Mouse (Mus musculus) adrenal gland, adult 8-10 months (tissue): ENCODE results near the gene Gm37240. TPM values are rescaled to one million over a fixed set of nuclear protein-coding genes. Genes with fewer than 3 reads are reported as not detected.

Source experiments
- DNase-seq: peaks from one replicate; pipeline ENCODE4 v3.0.0; 2022
- total RNA-seq, 4 experiments: library from RNA; stranded (reverse); gene quantifications; 2 replicates each; pipeline ENCODE4 v1.2.4; 2022

Gene Gm37240
- total RNA-seq, 4 experiments from 2014 or later: 5.4 to 9.8 (median 7.2) TPM

- DNase-seq: peak; percentile 58
Observed at GRCm38 (mm10) chr3:85571276-85571675, 316.0 kb downstream of the Gm37240 start.

- DNase-seq: no peak
Observed at GRCm38 (mm10) chr3:85564603-85565002, 322.7 kb downstream of the Gm37240 start.

DNA sequence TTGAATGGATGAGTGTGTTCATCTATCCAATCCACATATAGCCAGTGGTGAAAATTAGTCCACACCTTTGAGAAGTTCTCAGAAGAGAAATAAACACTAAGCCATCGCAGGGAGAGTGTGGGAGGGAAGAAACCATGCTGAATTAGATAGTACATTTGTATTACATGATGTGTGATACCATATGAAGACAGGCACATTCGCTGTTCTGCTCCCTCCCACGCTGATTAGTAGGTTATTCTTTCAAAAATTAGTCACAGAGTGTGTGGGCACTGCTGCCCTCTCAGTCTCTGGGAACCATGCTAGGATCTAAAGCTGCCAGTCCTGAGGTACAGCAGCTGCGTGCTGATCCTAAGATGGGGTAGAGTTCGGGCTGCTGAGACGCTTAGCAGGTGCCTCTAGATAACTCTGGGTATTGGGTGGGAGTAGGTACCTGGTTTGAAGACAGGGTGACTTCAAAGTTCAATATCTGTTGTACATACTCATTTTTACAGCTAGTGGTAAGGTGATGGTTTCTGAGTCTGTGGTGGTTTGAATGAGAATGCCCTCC is 333.5 kb downstream of the Gm37240 start:
- no peak for DNase-seq

GRCm38 (mm10) chr3:85551352-85551751 is 336.0 kb downstream of the Gm37240 start:
- no peak for DNase-seq

- no peak for DNase-seq
Observed at GRCm38 (mm10) chr3:85550312-85550711, 337.0 kb downstream of the Gm37240 start.

- DNase-seq: no peak
Observed at GRCm38 (mm10) chr3:85543652-85544051, 343.7 kb downstream of the Gm37240 start.

DNA sequence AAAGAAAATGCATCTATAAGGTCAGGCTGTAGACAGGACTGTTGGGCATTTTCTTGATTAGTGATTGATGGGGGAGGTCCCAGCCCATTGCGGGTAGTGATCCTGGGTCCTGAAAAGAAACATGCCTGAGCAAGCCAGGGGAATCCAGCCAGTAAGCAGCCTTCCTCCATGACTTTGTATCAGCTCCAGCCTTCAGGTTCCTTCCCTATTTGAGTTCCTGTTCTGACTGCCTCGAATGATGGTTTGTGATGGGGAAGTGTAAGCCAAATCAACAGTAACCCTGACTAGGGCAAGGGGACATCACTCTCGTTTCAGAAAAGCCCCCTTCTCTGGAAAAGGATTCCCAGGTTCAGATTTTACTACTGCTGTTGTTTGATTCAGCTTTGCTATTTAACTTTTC is 344.6 kb downstream of the Gm37240 start:
- no peak for DNase-seq

DNA sequence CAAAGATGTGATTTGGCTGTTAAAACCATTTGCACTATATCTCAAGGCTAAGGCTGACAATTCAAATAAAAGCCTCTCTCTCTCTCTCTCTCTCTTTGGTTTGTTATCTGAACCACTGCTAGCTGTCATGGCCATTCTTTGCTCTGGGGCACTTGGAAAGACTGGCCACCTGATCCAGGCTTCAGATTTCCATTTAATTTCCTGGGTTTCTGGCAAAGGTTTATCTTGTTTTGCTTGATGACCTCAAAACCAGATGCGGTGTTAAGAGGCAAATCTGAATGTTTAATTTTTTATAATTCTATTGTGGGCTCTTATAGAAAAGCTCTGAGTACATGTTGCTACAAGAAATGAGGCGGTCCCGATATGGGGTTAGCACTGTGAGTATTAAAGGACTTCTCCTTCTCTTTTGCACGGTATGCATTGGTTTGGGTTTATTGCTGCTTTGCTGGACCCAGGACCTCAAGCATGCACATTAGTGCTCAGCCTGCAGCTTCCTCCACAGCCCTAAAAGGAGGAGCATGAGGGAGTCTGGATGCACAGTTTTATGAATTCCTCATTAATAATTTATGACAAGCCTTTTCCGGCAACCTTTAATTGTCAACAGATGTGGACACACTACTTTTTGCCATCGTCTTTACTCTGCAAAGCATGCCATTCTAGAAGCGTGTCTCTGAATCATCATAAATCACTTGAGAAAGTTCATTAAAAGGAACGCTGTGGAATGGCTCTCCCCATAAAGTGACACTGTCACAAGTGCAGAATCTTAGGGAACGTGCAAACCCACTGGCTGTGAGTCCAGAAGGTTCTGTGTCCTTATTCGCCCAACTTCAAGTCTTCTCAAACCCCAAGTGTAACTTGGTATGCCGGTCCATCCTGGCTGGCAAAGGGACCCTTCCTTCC is 351.4 kb downstream of the Gm37240 start:
- DNase-seq: no peak

DNA sequence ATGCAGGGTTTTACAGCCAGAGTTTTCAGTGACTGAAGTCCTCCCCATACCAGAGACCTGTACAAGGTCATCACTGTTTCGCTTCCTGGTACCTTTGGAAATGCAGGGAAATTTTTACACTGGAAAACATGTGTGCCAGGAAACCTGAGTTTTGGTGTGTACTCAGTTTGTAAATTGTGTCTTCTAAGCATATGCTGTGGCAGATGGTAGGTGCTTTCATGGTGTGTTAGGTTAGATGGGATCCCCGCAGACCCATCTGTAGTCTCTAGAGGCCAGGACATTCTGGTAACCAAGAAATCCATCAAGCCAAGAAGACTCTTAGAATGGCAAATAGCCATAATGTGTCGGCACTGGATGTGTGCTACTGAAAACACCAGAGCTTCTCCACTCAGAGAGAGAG is 352.3 kb downstream of the Gm37240 start:
- DNase-seq: no peak

- DNase-seq: no peak
Observed at GRCm38 (mm10) chr3:85532376-85532775, 354.9 kb downstream of the Gm37240 start.

- no peak for DNase-seq
Observed at GRCm38 (mm10) chr3:85530601-85531161, 356.6 kb downstream of the Gm37240 start.

GRCm38 (mm10) chr3:85521311-85521907 is 365.9 kb downstream of the Gm37240 start:
- DNase-seq: no peak

DNA sequence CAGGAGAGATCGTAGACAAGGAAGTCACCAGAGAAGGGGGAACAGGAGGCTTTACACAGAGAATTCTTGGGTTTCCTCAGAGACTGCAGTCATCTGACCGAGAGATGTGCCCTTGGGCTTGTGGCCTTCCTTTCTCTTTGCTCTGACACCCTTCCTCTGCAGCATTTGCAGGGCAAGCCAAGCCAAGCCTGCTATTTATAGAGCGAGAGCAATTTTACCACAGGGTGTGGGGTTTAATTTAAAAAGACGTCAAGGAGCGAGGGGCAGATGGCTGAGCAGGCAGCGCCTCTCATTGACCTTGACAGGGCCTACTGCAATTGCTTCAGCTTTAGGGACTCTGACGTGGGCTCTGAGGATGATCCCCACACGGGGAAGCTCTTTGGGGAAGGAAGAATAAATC is 368.6 kb downstream of the Gm37240 start:
- peak; percentile 15 for DNase-seq

GRCm38 (mm10) chr3:85518072-85518471 is 369.2 kb downstream of the Gm37240 start:
- DNase-seq: no peak

DNA sequence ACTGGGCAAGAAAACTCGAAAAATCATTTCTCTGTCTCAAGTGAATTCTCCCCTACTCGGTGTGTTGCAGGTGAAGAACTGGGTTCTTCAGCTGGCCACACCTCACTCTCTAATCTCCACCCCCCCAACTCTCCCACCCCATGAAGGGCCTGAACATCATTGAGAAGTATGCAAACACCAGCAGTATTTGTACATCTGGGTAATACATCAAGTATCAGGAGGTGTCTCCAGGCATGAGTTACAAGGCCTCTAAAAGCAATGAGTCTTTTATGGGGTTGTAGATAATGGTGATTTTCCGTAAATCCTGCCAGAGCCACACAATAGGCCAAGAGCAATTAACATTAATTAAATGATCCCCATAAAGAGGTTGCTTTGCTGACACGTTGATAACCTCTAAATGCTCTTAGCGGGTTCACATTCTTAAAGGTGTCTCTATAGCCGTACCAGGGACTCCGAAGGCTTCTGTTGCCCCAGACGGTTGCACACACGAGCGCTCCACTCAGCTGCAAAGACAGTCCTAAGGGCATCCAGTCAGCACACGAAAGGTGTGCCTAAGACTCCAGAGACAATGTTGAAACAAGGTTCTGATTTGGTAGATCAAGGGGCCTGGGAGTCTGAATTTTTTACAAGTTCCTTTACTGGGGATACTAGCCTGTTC is 370.4 kb downstream of the Gm37240 start:
- DNase-seq: no peak

GRCm38 (mm10) chr3:85514700-85515099 is 372.6 kb downstream of the Gm37240 start:
- DNase-seq: no peak

DNA sequence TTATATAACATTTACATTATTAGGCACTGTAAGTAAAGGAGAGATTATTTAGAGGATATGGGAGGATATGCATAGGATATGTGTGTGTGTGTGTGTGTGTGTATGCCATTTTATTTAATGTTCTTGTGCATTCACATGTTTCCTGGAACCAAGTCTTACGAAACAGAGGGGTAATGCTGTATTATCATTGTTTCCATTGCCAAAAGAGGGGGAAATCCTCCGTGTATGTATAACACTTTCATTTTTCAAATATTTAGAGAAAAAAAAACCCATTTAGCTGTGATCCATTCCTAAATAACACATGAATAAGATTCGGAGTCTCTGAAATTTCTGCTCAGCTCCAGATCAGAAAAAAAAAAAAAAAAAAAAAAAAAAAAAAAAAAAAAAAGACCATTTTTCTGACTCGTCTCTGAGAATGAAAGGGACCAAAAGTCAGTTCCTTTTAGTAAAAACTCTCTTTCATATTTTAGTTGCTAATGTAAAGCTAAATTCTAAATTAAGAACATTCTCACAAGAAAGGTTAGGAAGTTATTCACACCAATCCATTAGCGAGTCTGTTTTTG is 378.5 kb downstream of the Gm37240 start:
- no peak for DNase-seq

DNA sequence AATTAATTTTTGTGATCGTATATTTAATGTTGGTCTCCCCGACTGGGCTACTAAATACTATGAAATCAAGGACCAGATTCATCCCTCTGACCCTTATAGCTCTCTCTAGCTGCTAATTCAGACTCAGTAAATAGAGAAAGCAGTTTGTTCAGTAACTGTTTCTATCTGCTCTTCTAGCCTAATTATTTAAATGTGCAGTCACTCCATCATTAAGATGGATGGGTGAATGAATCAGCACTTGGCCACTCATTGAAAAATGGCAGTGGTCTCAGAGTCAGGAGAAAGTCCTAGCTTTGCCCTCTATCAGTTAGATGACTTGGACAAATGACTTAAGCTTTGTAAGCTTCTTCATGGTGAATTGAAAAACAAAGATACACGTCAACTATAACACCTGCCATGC is 387.2 kb downstream of the Gm37240 start:
- DNase-seq: no peak

- DNase-seq: no peak
Observed at GRCm38 (mm10) chr3:85496146-85496545, 391.2 kb downstream of the Gm37240 start.

DNA sequence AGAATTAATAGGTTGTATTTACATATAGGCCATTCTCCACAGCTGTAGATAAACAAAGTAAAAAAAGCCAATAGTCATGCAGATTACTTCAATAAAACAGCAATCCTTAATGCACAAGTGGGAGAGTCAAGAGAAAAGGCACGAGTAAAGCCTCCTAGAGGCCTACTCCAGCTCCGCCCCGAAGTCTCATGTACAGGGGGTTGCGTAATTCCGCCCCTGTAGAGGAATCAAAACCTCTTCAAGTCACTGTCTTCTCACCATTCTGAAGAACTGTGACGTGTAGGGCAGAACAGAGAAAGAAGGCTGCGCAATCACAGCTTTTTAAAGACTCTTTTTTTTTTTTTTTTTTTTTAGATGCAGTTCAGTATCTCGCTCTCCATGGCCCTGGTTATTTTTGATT is 393.5 kb downstream of the Gm37240 start:
- no peak for DNase-seq

DNA sequence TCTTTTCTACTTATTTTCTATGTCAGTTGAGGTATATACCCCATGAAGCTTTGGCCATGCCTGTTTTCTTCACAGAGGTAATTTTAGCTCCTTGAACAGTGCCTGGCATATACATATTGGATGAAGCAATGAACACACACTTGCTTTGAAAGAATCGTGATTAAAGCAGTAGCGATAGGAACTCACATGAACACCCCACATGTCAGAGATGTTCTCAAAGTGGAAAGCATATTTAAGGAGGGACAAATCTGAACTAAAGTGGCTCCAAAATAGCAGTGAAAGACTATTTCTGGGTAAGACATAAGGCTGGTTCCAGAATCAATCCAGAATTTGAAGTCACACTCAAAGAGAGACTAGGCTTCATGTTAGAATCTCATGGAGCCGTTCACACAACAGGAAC is 397.1 kb downstream of the Gm37240 start:
- no peak for DNase-seq

DNA sequence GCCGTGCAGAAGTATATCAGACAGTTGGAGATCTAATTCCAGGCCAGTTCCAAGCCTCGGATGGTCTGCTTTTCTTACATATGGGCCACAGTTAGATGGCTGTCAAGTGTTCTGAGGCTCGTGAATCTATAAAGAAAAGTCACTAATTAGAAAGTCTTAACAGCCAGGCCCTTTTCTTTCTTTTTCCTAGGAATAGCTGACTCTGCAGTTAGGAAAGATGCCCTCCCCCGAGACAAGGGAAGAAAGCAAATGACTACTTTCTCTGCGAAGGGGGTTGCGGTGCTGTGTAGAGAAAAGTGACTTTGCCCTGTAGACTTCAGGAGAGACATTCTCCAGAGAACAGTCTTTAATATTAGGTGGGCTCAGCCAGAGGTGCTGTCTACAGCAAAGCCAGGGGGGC is 399.9 kb downstream of the Gm37240 start:
- DNase-seq: no peak
